27 mouse cellular contexts compared by ENCODE assay signal in genomic region chr4:106783137-106783536, GRCm38 (mm10). TPM values are rescaled to one million over a fixed set of nuclear protein-coding genes. Genes with fewer than 3 reads are reported as not detected.
DNase-seq lines count a peak whose midpoint lies in the region; ATAC-seq and TF ChIP-seq lines count a peak whose summit lies in the region.
"Had no signal": no experiment of that assay in that cellular context is flagged by ENCODE, and none has a peak within 500 bp of the region (broad histone marks: within the 10 kb centered on the region; RNA-seq: fewer than 3 reads in every experiment).

No protein-coding gene starts in this region.

- H3K9me3 ChIP-seq in heart, embryonic 12.5 days (replicated peaks), result no peaks in the 10 kb centered on the region
- H3K9me3 ChIP-seq in heart, embryonic 11.5 days (replicated peaks; ENCODE audit: control insufficient read depth, low read length), result no peaks in the 10 kb centered on the region
- no peaks in the 10 kb centered on the region for H3K9me3 ChIP-seq in hindbrain, embryonic 10.5 days
- no peaks in the 10 kb centered on the region for H3K9me3 ChIP-seq in hindbrain, postnatal 0 days (ENCODE audit: low read length)
- no peaks in the 10 kb centered on the region for H3K9me3 ChIP-seq in embryonic facial prominence, embryonic 12.5 days
- H3K9me3 ChIP-seq in limb, embryonic 15.5 days, result no peaks in the 10 kb centered on the region
- H3K9me3 ChIP-seq: forebrain, embryonic 15.5 days had no signal

- no peak for ATAC-seq in heart, embryonic 12.5 days (ENCODE audit: insufficient number of reproducible peaks, low FRiP score)
- no peak for ATAC-seq in heart, embryonic 11.5 days (replicated peaks; ENCODE audit: insufficient number of reproducible peaks, low FRiP score, low TSS enrichment)
- no peak for ATAC-seq in hindbrain, postnatal 0 days
- no peak for ATAC-seq in embryonic facial prominence, embryonic 12.5 days (ENCODE audit: insufficient number of reproducible peaks, insufficient read depth, low FRiP score, low TSS enrichment)
- no peak for ATAC-seq in limb, embryonic 15.5 days (ENCODE audit: insufficient number of reproducible peaks, low FRiP score, low TSS enrichment, low read depth)
- ATAC-seq: forebrain, embryonic 15.5 days; inflammation-experienced regulatory T-cells, adult 6 months had no signal

- H3K4me1 ChIP-seq in heart, embryonic 12.5 days (replicated peaks), result peaks cover 75% of the 10 kb centered on the region
- peaks cover 47% of the 10 kb centered on the region for H3K4me1 ChIP-seq in heart, embryonic 11.5 days (ENCODE audit: control insufficient read depth, insufficient read depth, low read length)
- peaks cover 90% of the 10 kb centered on the region for H3K4me1 ChIP-seq in hindbrain, embryonic 10.5 days (replicated peaks)
- H3K4me1 ChIP-seq in hindbrain, postnatal 0 days (ENCODE audit: insufficient read depth, low read length), result peaks cover 35% of the 10 kb centered on the region
- peaks cover 68% of the 10 kb centered on the region for H3K4me1 ChIP-seq in embryonic facial prominence, embryonic 12.5 days
- H3K4me1 ChIP-seq in limb, embryonic 15.5 days, result peaks cover 78% of the 10 kb centered on the region

- peak overlapping the region; percentile 41; the same call in 1 of the 2 replicates for H3K27ac ChIP-seq in heart, embryonic 12.5 days (ENCODE audit: poor library complexity, severe bottlenecking)
- H3K27ac ChIP-seq in heart, embryonic 11.5 days (ENCODE audit: low read depth, low read length), result no peak overlapping the region
- H3K27ac ChIP-seq in hindbrain, embryonic 10.5 days, result 0 out of 2 replicates have a peak overlapping the region, but pooled peaks have one; percentile 1
- H3K27ac ChIP-seq in hindbrain, postnatal 0 days, result no peak overlapping the region
- H3K27ac ChIP-seq in embryonic facial prominence, embryonic 12.5 days, result peak overlapping the region; percentile 4; the same call in 1 of the 2 replicates
- H3K27ac ChIP-seq in limb, embryonic 15.5 days, result 0 out of 2 replicates have a peak overlapping the region, but pooled peaks have one; percentile 51
- H3K27ac ChIP-seq: forebrain, embryonic 15.5 days; layer of hippocampus, adult 2 months had no signal

- no peak overlapping the region for H3K9ac ChIP-seq in heart, embryonic 12.5 days
- no peak overlapping the region for H3K9ac ChIP-seq in heart, embryonic 11.5 days (ENCODE audit: low read depth, low read length)
- H3K9ac ChIP-seq in hindbrain, postnatal 0 days (replicated peaks; ENCODE audit: low read length), result no peak overlapping the region
- no peak overlapping the region for H3K9ac ChIP-seq in embryonic facial prominence, embryonic 12.5 days
- H3K9ac ChIP-seq in limb, embryonic 15.5 days, result no peak overlapping the region
- H3K9ac ChIP-seq: forebrain, embryonic 15.5 days had no signal

- DNase-seq in hindbrain, embryonic 10.5 days (ENCODE audit: low spot score), result no peak
- no peak for DNase-seq in hindbrain, postnatal 0 days (ENCODE audit: low spot score)
- no peak for DNase-seq in left cerebral cortex, adult 11 months (ENCODE audit: low spot score)
- DNase-seq: cerebellum, adult 18-20 months; cerebellum, postnatal 25 days; kidney, adult 8-10 months; kidney, postnatal 14 days; lung, adult 18-20 months; lung, postnatal 14 days; right cerebral cortex, postnatal 14 days; spleen, adult 18-20 months; thymus, postnatal 36 days had no signal

- no peak overlapping the region for H3K4me3 ChIP-seq in heart, embryonic 12.5 days
- no peak overlapping the region for H3K4me3 ChIP-seq in heart, embryonic 11.5 days (ENCODE audit: low read depth, low read length)
- no peak overlapping the region for H3K4me3 ChIP-seq in hindbrain, embryonic 10.5 days
- no peak overlapping the region for H3K4me3 ChIP-seq in hindbrain, postnatal 0 days (ENCODE audit: low read length)
- no peak overlapping the region for H3K4me3 ChIP-seq in embryonic facial prominence, embryonic 12.5 days
- H3K4me3 ChIP-seq in limb, embryonic 15.5 days, result no peak overlapping the region
- H3K4me3 ChIP-seq: forebrain, embryonic 15.5 days; layer of hippocampus, adult 2 months had no signal

- H3K36me3 ChIP-seq in heart, embryonic 12.5 days, result no peaks in the 10 kb centered on the region
- H3K36me3 ChIP-seq in heart, embryonic 11.5 days (ENCODE audit: control insufficient read depth, insufficient read depth, low read length), result no peaks in the 10 kb centered on the region
- H3K36me3 ChIP-seq in hindbrain, embryonic 10.5 days, result no peaks in the 10 kb centered on the region
- no peaks in the 10 kb centered on the region for H3K36me3 ChIP-seq in hindbrain, postnatal 0 days (ENCODE audit: insufficient read depth, low read length)
- no peaks in the 10 kb centered on the region for H3K36me3 ChIP-seq in embryonic facial prominence, embryonic 12.5 days
- no peaks in the 10 kb centered on the region for H3K36me3 ChIP-seq in limb, embryonic 15.5 days
- H3K36me3 ChIP-seq: forebrain, embryonic 15.5 days had no signal

- TF ChIP-seq CTCF in hindbrain, postnatal 0 days (IDR thresholded peaks at IDR 0.05; ENCODE audit: low read depth), result no peak

- WGBS in heart, embryonic 12.5 days, result 61% methylated on average over 10 of the region's 10 CpGs
- WGBS in heart, embryonic 11.5 days (ENCODE audit: insufficient replicate concordance), result 68% methylated on average over 10 of the region's 10 CpGs
- 75% methylated on average over 10 of the region's 10 CpGs for WGBS in hindbrain, embryonic 10.5 days
- WGBS in hindbrain, postnatal 0 days, result 57% methylated on average over 10 of the region's 10 CpGs
- WGBS in embryonic facial prominence, embryonic 12.5 days, result 54% methylated on average over 10 of the region's 10 CpGs
- 68% methylated on average over 10 of the region's 10 CpGs for WGBS in limb, embryonic 15.5 days

- no peak overlapping the region for H3K4me2 ChIP-seq in heart, embryonic 12.5 days
- no peak overlapping the region for H3K4me2 ChIP-seq in heart, embryonic 11.5 days
- H3K4me2 ChIP-seq in hindbrain, postnatal 0 days (ENCODE audit: low read depth, low read length), result no peak overlapping the region
- H3K4me2 ChIP-seq in embryonic facial prominence, embryonic 12.5 days (replicated peaks), result no peak overlapping the region
- no peak overlapping the region for H3K4me2 ChIP-seq in limb, embryonic 15.5 days
- H3K4me2 ChIP-seq: forebrain, embryonic 15.5 days; liver, embryonic 11.5 days had no signal

- H3K27me3 ChIP-seq in heart, embryonic 12.5 days (replicated peaks), result no peaks in the 10 kb centered on the region
- H3K27me3 ChIP-seq in heart, embryonic 11.5 days (ENCODE audit: control insufficient read depth, insufficient read depth, low read length), result no peaks in the 10 kb centered on the region
- peaks cover 23% of the 10 kb centered on the region; the same call in 1 of the 2 replicates for H3K27me3 ChIP-seq in hindbrain, embryonic 10.5 days (ENCODE audit: insufficient read depth, poor library complexity, severe bottlenecking)
- H3K27me3 ChIP-seq in hindbrain, postnatal 0 days (ENCODE audit: insufficient read depth, low read length), result no peaks in the 10 kb centered on the region
- H3K27me3 ChIP-seq in embryonic facial prominence, embryonic 12.5 days, result no peaks in the 10 kb centered on the region
- H3K27me3 ChIP-seq in limb, embryonic 15.5 days, result no peaks in the 10 kb centered on the region
- H3K27me3 ChIP-seq: CH12.LX; forebrain, embryonic 15.5 days had no signal

RNA-seq across cellular contexts. Expression of gene Acot11, which starts 21.7 kb away (rescaled TPM):
- polyA plus RNA-seq in heart, embryonic 12.5 days (2016; fragmentation: Nextera tagmentation; extraction: Ambion mirVana), result 4.1 and 5.6 TPM in 2 replicates
- polyA plus RNA-seq in heart, embryonic 11.5 days (2014; fragmentation: Nextera tagmentation; extraction: Ambion mirVana), result 3.0 and 4.3 TPM in 2 replicates
- 1.8 and 2.2 TPM in 2 replicates for polyA plus RNA-seq in hindbrain, embryonic 10.5 days (2016; fragmentation: Nextera tagmentation; extraction: Ambion mirVana)
- total RNA-seq in hindbrain, postnatal 0 days (2014; rRNA removed), result 11.1 and 12.2 TPM in 2 replicates
- polyA plus RNA-seq in hindbrain, postnatal 0 days (2015; fragmentation: Nextera tagmentation; extraction: Ambion mirVana), result 2.0 and 2.7 TPM in 2 replicates
- 1.9 and 3.0 TPM in 2 replicates for polyA plus RNA-seq in embryonic facial prominence, embryonic 12.5 days (2016; fragmentation: Nextera tagmentation; extraction: Ambion mirVana)
- polyA plus RNA-seq in limb, embryonic 15.5 days (2015; fragmentation: Nextera tagmentation; extraction: Ambion mirVana), result 4.0 and 4.8 TPM in 2 replicates

RNA-seq across cellular contexts. Expression of gene Fam151a, which starts 49.4 kb away (rescaled TPM):
- polyA plus RNA-seq in heart, embryonic 12.5 days (2016; fragmentation: Nextera tagmentation; extraction: Ambion mirVana), result 0.13 TPM in 1 of 2 replicates, not detected in the other
- 0.11 TPM in 1 of 2 replicates, not detected in the other for polyA plus RNA-seq in heart, embryonic 11.5 days (2014; fragmentation: Nextera tagmentation; extraction: Ambion mirVana)
- polyA plus RNA-seq in hindbrain, embryonic 10.5 days (2016; fragmentation: Nextera tagmentation; extraction: Ambion mirVana), result not detected in 2 replicates
- not detected in 2 replicates for total RNA-seq in hindbrain, postnatal 0 days (2014; rRNA removed)
- not detected in 2 replicates for polyA plus RNA-seq in hindbrain, postnatal 0 days (2015; fragmentation: Nextera tagmentation; extraction: Ambion mirVana)
- 0.19 TPM in 1 of 2 replicates, not detected in the other for polyA plus RNA-seq in embryonic facial prominence, embryonic 12.5 days (2016; fragmentation: Nextera tagmentation; extraction: Ambion mirVana)
- polyA plus RNA-seq in limb, embryonic 15.5 days (2015; fragmentation: Nextera tagmentation; extraction: Ambion mirVana), result 0.57 and 0.65 TPM in 2 replicates
- total RNA-seq: gastrocnemius, postnatal 4 days; hematopoietic stem cell, adult 5-6 weeks; layer of hippocampus, adult 2 months; megakaryocyte, adult 5-6 weeks; midbrain, postnatal 0 days; neutrophil, adult 5-6 weeks had no signal
- polyA plus RNA-seq: forebrain, embryonic 15.5 days; inflammation-experienced regulatory T-cells, adult 6 months; midbrain, postnatal 0 days had no signal

RNA-seq across cellular contexts. Expression of gene Mroh7, which starts 52.4 kb away (rescaled TPM):
- polyA plus RNA-seq in heart, embryonic 12.5 days (2016; fragmentation: Nextera tagmentation; extraction: Ambion mirVana), result 0.35 and 0.80 TPM in 2 replicates
- polyA plus RNA-seq in heart, embryonic 11.5 days (2014; fragmentation: Nextera tagmentation; extraction: Ambion mirVana), result 0.17 and 0.38 TPM in 2 replicates
- not detected in 2 replicates for polyA plus RNA-seq in hindbrain, embryonic 10.5 days (2016; fragmentation: Nextera tagmentation; extraction: Ambion mirVana)
- total RNA-seq in hindbrain, postnatal 0 days (2014; rRNA removed), result 0.68 and 0.99 TPM in 2 replicates
- 0.59 and 0.98 TPM in 2 replicates for polyA plus RNA-seq in hindbrain, postnatal 0 days (2015; fragmentation: Nextera tagmentation; extraction: Ambion mirVana)
- 0.58 TPM in 1 of 2 replicates, not detected in the other for polyA plus RNA-seq in embryonic facial prominence, embryonic 12.5 days (2016; fragmentation: Nextera tagmentation; extraction: Ambion mirVana)
- 0.15 and 0.29 TPM in 2 replicates for polyA plus RNA-seq in limb, embryonic 15.5 days (2015; fragmentation: Nextera tagmentation; extraction: Ambion mirVana)
- total RNA-seq: CH12.LX; hematopoietic stem cell, adult 5-6 weeks; MEL; neutrophil, adult 5-6 weeks had no signal
- polyA plus RNA-seq: inflammation-experienced regulatory T-cells, adult 6 months had no signal

Comparison
In these comparisons a context has a peak if more than half of its experiments do, and no peak if none do; other contexts are left out.
1. H3K27ac ChIP-seq: peak in heart, embryonic 12.5 days (single experiment), hindbrain, embryonic 10.5 days (single experiment), embryonic facial prominence, embryonic 12.5 days (single experiment) and limb, embryonic 15.5 days (single experiment); none in heart, embryonic 11.5 days (single experiment) and hindbrain, postnatal 0 days (single experiment).